Mouse (Mus musculus) megakaryocyte progenitor cell, adult 5-6 weeks (primary cell): ENCODE measurements around the gene Lrrc8e. TPM values are rescaled to one million over a fixed set of nuclear protein-coding genes. Genes with fewer than 3 reads are reported as not detected.
A peak's percentile ranks its signal among the peaks of the same experiment; 100 is the strongest.

Experiments
- ATAC-seq: replicated peaks from 2 replicates; pipeline ENCODE4 v1.8.0; 2016; ENCODE audit warnings: mild to moderate bottlenecking, moderate TSS enrichment, inconsistent platforms; ENCODE audit not compliant: poor library complexity
- total RNA-seq, 2 experiments: library from RNA; stranded (forward) in 1 of 2; stranded (reverse) in 1 of 2; fragments of 157-497, 149-512 nt in 1 of 2; fragments of 200-1000 nt in 1 of 2; gene quantifications; 2 replicates each; pipeline versions ENCODE4 v1.2.3 to v1.2.4; 2015 to 2017

The Lrrc8e gene
- total RNA-seq, 2 experiments from 2014 or later: not detected

DNA sequence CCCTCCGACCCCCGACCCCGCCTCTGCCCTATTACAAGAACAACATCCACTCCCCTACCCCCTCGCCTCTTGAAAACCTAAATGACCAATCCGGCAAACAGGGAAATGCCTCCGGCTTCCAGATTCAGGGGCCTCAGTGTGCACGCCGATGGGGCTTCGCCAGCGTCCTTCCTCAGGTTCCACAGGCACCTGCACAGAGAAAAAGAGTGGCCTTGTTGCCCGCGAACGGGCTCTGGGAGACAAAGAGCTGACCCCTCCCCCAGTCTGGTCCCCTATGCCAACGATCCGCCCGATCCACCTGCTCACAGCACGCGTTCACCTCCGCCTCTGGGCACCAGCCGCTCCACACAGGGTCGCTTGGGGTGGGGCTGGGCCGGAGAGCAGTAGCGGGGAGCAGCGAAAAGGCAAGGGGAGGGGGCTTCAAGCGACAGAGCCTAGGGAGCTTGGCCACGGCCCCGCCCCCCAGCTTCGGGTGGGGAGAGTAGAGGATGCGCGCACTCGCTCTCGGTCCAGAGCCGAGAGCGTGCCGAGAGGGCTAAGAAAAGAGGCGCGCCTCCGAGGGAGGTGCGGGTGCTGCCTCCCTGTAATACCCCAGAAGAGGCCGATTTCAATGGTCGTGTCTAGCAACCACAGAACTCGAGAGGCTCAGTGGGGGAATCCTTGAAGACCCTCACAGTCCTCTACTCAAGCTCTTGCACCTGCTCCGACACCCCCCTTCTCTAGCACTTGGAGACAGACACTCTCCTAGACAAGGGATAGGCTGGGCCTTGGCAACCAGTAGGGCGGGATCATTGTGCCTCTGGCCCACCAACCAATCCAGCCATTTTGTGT lies 9.6 kb upstream of the Lrrc8e start, which contains the start of gene Prr36:
Gene Prr36, minus strand, starts transcription at position 669 of the 831 bp plus-strand sequence.
- no peak for ATAC-seq

DNA sequence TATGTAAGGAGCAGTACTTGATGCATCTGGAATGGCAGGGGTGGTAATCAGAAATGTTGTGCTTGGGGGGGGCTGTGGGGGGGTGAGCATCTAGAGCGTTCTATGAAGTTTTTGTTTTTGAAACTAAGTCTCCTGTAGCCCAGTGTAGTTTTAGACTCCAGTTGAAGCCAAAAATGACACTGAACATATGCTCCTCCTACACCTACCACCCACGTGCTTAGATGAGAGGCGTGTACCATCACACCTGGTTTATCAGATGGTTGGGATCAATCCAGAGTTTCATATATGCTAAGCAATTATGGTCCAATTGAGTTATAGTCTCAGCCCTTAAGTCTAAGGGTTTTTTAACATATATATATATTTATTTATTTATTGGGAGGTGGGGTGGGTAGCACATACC lies 7.0 kb upstream of the Lrrc8e start:
- ATAC-seq: no peak

DNA sequence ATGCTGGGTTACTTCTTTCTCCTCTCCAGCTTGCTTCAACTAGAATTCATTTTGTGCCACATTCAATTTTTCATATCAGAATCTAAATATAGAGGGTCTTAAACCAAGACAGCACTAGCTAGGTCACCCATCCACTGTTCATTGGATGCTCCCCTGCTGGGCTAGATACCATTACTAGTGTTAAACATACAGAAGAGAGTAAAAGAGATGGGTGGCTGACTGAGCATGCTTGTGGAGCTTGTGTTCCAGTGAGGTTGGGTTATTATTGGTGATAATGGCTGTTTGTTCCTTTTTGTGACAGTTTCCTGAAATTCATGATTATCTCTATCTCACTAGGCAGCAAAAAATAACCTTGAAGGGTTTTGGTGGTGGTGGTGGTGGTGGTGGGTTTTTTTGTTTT lies 4.6 kb upstream of the Lrrc8e start:
- ATAC-seq: no peak

DNA sequence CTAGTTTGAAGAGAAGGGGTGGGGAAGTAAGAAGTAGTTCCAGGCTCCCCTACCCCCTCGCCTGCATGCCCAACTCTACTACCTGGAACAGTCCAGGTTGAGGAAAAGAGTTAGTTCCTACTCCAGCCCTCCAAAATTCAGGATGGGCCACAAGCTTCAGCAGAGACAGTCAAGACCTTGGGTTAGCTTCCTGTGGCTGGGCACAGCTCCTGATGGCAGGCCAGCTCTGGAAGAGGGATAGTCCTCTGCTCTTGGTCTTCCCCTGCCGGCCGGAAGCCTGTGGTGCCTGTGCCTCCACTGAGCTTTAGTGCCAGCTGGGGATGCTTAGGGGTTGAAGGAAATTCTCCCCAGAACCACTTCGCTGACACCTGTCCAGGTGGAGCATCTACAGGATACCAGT lies 304 bp upstream of the Lrrc8e start:
- peak; percentile 10; the same call in 1 of the 2 replicates for ATAC-seq

DNA sequence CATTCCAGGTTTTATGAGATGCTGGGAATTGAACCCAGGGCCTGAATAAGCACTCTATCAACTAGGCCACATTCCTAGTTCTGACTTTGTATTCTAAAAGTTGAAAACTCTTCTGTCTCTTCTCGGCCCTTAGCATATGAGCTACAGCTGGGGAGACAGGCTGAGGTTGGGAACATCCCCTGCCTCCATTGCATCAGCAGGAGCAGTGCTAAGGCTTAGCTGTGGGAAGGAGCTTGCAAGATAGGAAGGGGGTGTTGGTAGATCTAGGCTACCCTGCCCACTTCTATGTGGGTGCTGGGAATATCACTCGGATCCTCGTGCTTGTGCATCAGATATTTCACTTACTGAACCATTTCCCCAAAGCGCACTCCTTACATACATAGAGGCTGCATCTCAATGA lies 1.3 kb downstream of the Lrrc8e start:
- no peak for ATAC-seq

DNA sequence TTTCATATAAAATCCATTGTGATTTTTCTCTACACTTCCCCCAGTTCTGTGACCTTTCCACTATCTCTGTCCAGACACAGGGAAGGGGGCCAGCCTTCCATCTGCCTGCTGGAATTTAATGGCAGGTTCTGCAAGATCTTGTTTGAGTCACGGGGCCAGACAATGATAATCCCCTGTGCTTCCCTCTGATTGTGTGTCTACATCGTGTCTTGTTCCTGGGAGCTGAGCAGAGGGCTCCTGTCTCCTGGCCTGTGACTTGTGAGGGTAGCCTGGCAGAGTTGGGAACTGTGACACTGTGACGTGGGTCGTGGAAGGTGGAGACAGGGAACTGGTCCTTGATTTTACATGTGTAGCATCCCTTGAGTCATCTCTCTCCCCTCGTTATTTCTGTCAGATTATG lies 3.2 kb downstream of the Lrrc8e start:
- no peak for ATAC-seq

DNA sequence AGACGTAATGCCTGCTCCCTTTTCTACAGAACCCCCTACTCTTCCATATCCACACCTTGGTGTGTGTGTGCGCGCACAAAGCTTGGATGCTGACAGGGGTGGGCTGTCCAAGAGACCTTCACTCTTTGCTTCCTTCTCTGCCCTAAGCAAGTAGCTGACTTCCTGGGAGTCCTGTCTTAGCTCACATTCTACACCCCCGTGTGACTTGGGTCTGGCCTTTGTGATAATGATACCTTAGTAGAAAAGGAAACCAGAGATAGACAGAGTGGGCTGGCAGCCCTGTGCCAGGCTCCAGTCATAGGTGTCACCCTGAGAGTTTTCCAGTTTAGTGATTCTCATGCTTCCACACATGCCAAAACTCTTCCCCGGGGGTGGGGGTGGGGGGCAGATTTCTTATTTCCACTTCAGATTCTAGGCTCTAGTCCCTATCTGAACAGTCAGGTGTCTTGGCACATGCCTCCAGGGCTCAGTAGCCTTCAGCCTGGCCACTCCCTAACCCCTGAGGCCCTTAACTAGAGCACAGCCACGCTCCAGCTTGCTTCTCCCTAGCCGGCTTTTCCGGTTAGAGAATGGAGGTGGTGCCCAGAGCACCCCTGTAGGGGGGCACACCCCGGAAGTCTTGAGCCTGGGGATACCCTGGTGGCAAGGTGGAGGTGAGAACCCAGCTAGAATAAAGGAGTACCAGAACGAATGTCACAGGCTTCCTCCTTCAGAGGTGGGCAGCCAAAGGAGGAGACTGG lies 4.2 kb downstream of the Lrrc8e start:
- peak; percentile 47 for ATAC-seq

DNA sequence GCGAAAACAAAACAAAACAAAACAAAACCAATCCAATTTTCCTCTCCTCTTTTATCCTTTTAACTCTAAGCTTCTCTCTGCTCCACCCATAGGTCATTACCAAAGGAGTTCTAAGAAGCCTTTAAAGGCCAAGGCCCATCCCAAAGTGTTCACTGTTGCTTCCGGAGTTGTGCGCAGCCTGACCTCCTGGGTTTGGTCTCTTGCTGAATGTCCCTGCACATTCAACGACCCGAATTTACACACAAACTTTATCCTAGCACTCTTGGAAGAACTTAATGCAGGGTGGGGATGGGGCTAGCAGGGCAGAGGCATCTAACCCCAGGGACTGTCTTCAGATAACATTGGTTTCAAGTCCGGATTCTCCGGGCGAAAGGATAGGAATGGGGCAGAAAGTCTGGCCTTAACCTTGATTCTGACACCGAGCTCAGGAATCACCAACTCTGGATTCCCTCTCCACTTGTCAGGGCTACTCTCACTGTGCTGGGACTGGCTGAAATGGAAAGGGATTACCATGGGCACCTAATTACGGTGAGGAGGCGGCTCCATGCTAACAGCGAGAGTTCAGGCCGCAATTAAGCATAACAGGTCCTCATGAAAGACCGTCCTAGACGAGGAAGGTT lies 11.3 kb downstream of the Lrrc8e start:
- ATAC-seq: peak; percentile 4; the same call in 1 of the 2 replicates

DNA sequence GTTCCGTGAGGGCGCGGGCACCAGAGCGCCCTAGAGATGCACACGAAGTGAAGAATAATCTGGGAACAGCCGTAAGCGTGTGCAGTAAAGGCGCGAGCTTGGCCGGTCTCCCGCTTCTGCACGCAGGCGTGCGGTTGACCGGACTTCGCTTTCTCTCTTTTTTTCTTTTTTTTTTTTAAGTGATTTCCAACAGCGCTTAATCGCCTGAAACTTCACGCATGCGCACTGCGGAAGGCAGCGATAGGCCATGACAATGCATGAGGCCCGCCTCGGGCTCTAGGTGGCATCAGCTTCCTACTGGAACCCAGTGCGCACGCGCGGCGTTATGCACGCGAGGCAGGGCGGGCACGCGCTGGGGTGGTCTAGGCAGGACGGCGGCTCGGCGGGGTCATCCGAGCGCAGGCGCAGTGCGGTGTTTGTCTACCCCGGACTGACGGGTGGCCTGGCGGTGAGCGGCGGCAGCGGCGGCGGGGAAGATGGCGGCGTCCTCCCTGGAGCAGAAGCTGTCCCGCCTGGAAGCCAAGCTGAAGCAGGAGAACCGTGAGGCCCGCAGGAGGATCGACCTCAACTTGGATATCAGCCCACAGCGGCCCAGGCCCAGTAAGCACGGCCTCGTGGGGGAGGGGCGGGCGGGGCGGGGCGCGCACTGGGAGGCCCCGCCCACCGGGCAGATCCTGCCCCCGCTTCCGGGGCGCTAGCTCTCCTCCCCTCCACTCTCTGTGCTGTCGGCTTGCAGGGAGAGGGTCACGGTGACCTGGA lies 12.0 kb downstream of the Lrrc8e start, which contains the start of the genes Map2k7 and Gm49320:
Gene Map2k7, plus strand, starts transcription at position 307 of the 759 bp plus-strand sequence.
Gene Gm49320, plus strand, starts transcription at position 432 of the 759 bp plus-strand sequence.
- ATAC-seq: peak; percentile 82

DNA sequence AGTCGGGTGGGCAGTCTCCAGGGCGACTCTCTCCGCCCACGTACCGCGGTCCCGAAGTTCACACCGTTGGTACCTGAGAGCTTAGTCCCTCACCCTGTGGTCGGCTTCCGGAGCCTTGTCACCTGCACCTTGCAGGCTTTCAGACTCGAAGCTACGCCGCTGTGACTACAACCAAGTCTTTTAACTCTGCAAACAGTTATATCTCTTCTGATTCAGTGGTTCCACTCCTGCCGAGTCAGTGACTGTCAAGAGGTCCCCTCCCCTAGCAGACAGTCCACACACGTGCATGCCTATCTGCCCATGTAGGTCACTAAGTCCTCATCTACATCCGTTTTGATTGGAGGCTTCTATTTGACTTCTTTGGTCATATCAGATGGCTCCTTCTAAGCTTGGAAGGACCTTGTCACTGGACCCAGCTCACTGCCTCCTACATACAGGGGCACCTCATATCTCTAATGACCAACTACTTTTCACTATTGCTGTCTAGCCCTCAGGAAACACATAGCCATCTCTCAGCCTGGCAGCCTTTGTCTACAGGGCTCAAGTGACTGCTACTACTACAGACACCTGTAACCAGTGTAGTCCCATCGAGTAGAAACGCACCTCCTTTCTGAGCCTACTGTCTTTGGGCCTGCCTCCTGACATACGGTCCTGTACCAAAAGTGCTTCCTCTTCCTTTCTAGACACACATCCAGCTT lies 12.7 kb downstream of the Lrrc8e start:
- ATAC-seq: peak; percentile 30

DNA sequence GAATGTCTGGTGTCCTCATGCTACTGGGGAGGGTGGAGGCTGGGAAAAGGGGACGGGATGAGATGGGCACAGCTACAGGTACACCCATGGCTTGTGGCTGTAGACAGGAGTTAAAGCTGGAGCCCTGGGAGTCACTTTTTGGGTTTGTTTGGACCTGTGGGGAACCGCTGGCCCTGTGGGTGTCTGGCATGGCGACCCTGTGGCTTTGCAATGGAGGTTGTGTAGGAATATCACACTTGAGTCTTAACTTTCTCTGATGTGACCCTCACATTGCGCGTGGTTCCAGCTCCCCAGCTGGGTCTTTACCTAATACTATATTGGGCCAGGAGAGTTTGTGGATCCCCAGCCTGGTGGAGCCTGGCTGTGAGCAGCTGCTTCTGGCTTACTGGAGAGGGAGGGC lies 18.4 kb downstream of the Lrrc8e start:
- ATAC-seq: no peak

DNA sequence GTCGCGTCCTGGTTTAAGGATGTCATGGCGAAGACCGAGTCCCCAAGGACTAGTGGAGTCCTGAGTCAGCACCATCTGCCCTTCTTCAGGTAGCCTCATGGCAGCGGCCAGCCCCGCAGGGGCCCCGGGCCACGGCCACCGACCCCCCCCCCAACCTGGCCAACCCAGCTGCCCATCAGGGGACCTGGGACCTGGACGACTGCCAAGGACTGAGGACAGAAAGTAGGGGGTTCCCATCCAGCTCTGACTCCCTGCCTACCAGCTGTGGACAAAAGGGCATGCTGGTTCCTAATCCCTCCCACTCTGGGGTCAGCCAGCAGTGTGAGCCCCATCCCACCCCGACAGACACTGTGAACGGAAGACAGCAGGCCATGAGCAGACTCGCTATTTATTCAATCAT lies 19.1 kb downstream of the Lrrc8e start:
- no peak for ATAC-seq

DNA sequence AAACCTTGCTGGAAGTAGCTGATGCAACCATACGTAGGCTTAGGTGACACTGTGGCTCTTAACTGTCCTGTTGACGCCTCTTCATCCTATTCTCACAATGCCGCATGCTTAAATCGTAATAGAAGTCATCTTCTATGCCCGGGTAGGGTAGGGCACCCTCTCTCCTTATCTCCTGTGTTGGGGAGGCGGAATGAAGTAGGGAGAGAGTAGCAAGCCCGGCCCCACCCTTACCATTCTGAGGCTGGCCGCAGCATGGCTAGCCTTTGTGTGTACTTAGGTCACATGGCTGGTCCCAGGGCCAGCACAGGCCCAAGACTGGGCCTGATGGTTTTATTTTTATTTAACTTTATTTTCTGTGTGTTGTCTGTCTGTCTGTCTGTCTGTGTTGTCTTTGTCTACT lies 20.6 kb downstream of the Lrrc8e start:
- ATAC-seq: no peak

DNA sequence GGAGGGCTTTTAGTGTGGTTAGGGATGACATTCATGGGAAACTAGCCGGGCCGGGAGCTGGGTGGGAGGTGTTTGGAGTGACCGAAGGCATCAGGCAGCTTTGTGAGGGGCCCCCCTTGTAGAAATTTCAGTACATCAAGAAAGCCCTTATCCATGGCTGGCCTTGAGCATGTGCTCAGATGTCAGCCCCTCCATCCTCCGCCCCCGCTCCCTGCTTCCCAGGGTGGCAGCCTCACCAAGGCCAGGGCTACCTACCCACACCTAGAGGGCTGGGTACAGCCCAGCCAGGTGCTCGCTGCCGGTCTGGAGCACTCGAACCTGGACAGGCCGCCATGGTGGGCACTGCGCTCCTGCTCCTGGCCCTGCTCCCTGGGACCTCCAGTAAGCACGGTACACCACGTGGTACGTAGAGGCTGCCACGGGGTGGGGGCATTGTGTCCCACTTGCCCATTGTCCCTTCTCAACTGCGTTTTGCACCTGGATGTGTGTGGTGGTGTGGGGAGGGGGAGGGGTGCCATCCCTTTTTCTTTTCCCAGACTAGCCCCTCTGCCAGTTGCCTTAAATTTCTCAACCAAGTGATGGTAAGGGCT lies 21.4 kb downstream of the Lrrc8e start, which contains the start of gene Tgfbr3l:
Gene Tgfbr3l, plus strand, starts transcription at position 264 of the 590 bp plus-strand sequence.
- no peak for ATAC-seq

DNA sequence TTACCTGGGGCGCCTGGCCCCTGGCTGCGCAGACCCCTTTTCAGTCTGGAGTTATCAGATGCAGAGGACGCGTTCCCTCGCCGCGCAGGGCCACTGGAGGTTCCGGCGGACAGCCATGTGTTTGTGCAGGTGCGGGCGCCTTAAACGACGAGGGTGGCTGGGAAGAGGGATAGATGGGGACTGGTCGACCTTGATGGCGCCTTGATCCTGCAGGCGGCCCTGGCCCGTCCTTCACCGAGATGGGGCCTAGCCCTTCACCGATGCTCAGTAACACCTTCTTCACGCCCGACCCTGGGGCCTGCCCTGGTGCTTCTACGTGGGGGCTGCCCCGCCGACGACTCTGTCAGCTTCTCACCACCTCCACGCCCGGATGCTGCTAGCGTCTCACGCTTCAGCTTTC lies 22.6 kb downstream of the Lrrc8e start:
- no peak for ATAC-seq

DNA sequence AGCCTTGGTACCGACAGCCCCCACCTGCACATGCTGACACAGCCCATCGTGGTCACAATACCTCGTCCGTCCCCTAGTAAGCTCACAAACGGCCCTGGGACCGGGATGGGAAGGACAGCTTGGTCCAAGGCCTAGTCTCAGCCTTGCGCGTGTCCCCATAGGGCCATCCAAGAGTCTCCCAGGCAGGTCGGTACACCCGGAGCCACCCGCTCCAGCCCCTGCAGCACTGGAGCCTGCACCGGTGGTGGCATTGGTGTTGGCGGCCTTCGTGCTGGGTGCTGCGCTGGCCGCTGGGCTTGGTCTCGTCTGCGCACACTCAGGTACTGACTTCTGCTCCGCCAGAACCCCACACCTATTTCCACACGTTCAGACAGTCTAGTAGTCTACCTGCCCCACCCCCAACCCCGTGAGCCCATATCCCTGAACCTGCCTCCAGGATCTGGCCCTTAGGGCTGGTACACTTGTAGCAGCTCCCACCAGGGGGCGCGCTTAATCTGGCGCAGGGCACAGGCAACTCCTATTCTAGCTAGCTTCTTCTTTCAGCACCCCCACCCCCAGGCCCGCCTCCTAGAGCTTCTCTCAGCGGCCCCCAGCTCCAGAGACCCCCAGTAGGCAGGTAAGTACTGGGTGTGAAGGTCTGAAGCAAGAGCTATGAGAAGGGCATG lies 23.8 kb downstream of the Lrrc8e start:
- peak; percentile 69 for ATAC-seq

DNA sequence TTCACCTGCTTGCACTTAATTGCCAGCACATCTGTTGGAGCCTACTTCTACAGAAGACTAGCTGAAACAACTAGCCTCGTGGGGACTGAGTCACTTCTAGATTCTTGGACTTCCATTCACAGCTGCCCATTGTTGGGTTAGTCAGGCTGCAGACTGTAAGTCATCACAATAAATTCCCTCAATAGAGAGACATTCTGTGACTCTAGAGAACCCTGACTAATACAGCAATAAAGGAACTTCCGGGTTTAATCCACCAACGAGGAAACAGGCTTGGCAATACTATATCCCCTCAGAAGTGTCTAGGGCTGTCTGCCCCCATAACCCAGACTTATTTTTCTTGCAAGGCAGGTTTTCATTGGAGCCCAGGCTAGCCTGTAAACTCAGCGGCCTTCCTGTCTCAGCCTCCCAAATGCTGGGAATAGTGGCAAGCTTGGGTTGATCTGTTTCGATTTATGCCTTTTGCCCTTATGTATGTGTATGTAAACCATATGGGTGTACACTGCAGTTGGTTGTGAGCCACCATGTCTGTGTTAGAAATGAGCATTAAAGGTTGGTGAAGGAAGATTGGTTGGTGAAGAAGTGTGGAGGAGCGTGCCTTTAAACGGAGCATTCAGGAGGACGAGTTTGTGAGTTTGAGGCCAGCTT lies 25.6 kb downstream of the Lrrc8e start:
- ATAC-seq: no peak
